ENCODE assay signal across 22 mouse cellular contexts in genomic region chr19:3556169-3556827, GRCm38 (mm10).
"Had no signal": no experiment of that assay in that cellular context is flagged by ENCODE, and none has a peak within 500 bp of the region (broad histone marks: within the 10 kb centered on the region; RNA-seq: fewer than 3 reads in every experiment).

No protein-coding gene starts in this region.

- H3K4me3 ChIP-seq: intestine, embryonic 15.5 days; limb, embryonic 12.5 days; limb, embryonic 15.5 days; midbrain, embryonic 13.5 days; myocyte; neural tube, embryonic 13.5 days; stomach, embryonic 15.5 days had no signal

- H3K36me3 ChIP-seq: intestine, embryonic 15.5 days; limb, embryonic 15.5 days; neural tube, embryonic 13.5 days; stomach, embryonic 15.5 days had no signal

- H3K4me2 ChIP-seq: intestine, embryonic 15.5 days; limb, embryonic 12.5 days; limb, embryonic 15.5 days; lung, embryonic 14.5 days; midbrain, embryonic 13.5 days; neural tube, embryonic 13.5 days; stomach, embryonic 15.5 days had no signal

- DNase-seq: kidney, adult 11 months; kidney, adult 9 months; kidney, postnatal 14 days; kidney, postnatal 4 days; left cerebral cortex, postnatal 4 days; lung, embryonic 14.5 days; lung, postnatal 10 days; lung, postnatal 36 days; retina, postnatal 1 day; right cerebral cortex, postnatal 25 days; spleen, adult 18-20 months; thymus, adult 18-20 months; thymus, postnatal 14 days; thymus, postnatal 4 days had no signal

- H3K27ac ChIP-seq: intestine, embryonic 15.5 days; limb, embryonic 12.5 days; limb, embryonic 15.5 days; midbrain, embryonic 13.5 days; neural tube, embryonic 13.5 days; stomach, embryonic 15.5 days had no signal

- H3K4me1 ChIP-seq: limb, embryonic 15.5 days had no signal

- ATAC-seq: intestine, embryonic 15.5 days; midbrain, embryonic 13.5 days; midbrain, embryonic 16.5 days had no signal

- H3K9ac ChIP-seq: intestine, embryonic 15.5 days; limb, embryonic 12.5 days; limb, embryonic 15.5 days; lung, embryonic 14.5 days; midbrain, embryonic 13.5 days; neural tube, embryonic 13.5 days; stomach, embryonic 15.5 days had no signal

- H3K9me3 ChIP-seq: intestine, embryonic 15.5 days; limb, embryonic 15.5 days; neural tube, embryonic 13.5 days; stomach, embryonic 15.5 days had no signal

- H3K27me3 ChIP-seq: intestine, embryonic 15.5 days; limb, embryonic 12.5 days; limb, embryonic 15.5 days; midbrain, embryonic 13.5 days; neural tube, embryonic 13.5 days; stomach, embryonic 15.5 days had no signal
